Mouse (Mus musculus) lung, postnatal 0 days (tissue): ENCODE measurements around the gene Ankrd6.

Source experiments
- CTCF ChIP-seq: IDR thresholded peaks from 2 replicates; pipeline ENCODE4 v1.5.1; 2016; ENCODE audit warnings: antibody characterized with exemption, mild to moderate bottlenecking
- EP300 ChIP-seq: IDR thresholded peaks from 2 replicates; pipeline ENCODE4 v1.6.1; 2016; ENCODE audit warnings: antibody characterized with exemption, mild to moderate bottlenecking, control low read depth

- TF ChIP-seq CTCF (no peak), EP300 (no peak)
Measured at GRCm38 (mm10) chr4:32980061-32980460, 29.4 kb upstream of the Ankrd6 start.
